Mouse (Mus musculus): Measurements from ENCODE around the gene Sugt1. TPM values are rescaled to one million over a fixed set of nuclear protein-coding genes. Genes with fewer than 3 reads are reported as not detected.

The Sugt1 gene
- total and polyA plus RNA-seq, 2 experiments from 2014 or later = 16.4 to 87.3 TPM

DNA sequence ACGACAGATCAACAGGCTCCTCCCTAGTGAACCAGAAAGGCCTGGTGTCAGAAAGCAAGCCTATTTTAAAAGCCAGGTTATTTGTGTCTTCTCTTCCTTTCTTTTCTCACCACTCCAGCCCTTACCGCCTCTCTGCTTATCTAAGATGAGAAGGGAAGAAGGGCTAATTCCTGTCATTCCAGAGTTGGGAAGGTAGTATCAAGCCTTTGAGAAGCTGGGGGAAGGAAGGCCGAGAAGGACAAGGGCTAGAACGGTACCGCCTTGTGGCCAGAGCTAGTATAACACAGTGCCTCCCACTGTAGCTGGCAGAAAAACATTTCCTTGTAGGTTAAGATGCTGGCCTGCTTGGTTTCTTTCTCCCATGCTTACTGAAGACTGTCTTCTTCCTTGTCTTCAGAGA is 24.7 kb upstream of the Sugt1 start:
- Histone ChIP-seq H3K4me1 (ENCODE audit: insufficient read depth, low read length) (no peaks in the 10 kb centered on the region), H3K4me3 (ENCODE audit: low read length) (no peak overlapping the region), H3K27me3 (ENCODE audit: insufficient read depth, low read length) (no peaks in the 10 kb centered on the region), H3K9me3 (ENCODE audit: low read length) (no peaks in the 10 kb centered on the region), H3K9ac (replicated peaks; ENCODE audit: low read length) (no peak overlapping the region), H3K4me2 (ENCODE audit: low read depth, low read length) (no peak overlapping the region), H3K27ac (no peak overlapping the region), H3K36me3 (ENCODE audit: insufficient read depth, low read length) (no peaks in the 10 kb centered on the region)
- 28% methylated on average over 5 of the region's 5 CpGs for WGBS
- DNase-seq (ENCODE audit: low spot score) (peak; percentile 59), ATAC-seq (no peak)
- peak; percentile 72 for TF ChIP-seq CTCF (IDR thresholded peaks at IDR 0.05; ENCODE audit: low read depth)

DNA sequence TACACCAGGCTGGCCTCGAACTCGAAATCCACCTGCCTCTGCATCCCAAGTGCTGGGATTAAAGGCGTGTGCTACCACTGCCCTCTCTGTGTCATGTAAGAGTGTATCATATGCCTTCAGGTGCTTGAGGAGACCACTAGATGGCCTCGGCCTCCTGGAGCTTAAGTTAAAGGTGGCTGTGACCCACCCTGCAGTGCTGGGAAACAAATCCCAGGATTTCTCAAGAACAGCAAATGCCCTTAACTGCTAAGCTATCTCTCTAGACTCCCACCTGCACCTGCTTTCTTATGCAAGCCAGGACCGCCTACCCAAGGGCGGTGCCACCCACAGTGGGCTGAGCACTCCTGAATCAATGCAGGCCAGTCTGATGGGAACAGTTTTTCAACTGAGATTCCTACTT is 22.7 kb upstream of the Sugt1 start:
- Histone ChIP-seq H3K9me3 (ENCODE audit: low read length) (no peaks in the 10 kb centered on the region), H3K4me1 (ENCODE audit: insufficient read depth, low read length) (no peaks in the 10 kb centered on the region), H3K9ac (replicated peaks; ENCODE audit: low read length) (no peak overlapping the region), H3K27me3 (ENCODE audit: insufficient read depth, low read length) (no peaks in the 10 kb centered on the region), H3K36me3 (ENCODE audit: insufficient read depth, low read length) (no peaks in the 10 kb centered on the region), H3K27ac (no peak overlapping the region), H3K4me2 (ENCODE audit: low read depth, low read length) (no peak overlapping the region), H3K4me3 (ENCODE audit: low read length) (no peak overlapping the region)
- 68% methylated on average over 6 of the region's 6 CpGs for WGBS
- DNase-seq (ENCODE audit: low spot score) (no peak), ATAC-seq (no peak)
- peak; percentile 17; the same call in 1 of the 2 replicates for TF ChIP-seq CTCF (IDR thresholded peaks at IDR 0.05; ENCODE audit: low read depth)

DNA sequence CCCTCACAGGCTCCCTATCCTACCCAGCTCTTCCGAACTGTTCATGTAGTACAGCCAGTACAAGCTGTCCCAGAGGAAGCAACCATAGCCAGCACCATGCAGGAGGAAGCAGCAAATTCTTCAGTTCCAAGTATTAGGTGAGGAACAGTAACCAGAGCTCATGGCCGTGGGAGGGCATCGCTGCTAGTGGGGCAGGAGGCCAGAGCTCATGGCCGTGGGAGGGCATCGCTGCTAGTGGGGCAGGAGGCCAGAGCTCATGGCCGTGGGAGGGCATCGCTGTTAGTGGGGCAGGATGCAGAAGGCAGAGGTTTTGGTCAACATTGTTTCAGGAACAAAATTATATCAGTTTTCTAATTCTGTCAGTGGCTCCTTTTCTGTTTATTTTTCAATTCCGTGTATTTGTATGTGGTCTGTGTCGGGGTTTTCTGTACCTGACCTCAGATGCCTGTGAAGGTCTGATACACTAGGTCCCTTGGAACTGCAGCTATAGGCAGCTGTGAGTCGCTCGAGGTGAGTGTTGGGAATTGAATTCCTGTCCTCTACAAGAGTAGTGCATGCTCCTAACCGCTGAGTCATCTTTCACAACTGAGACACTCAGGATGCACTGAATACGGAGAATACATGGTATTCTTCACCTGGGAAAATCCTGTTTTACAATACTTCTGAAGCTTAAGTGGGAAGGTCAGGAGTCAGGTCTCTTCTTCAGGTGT is 13.9 kb upstream of the Sugt1 start:
- Histone ChIP-seq H3K9me3 (ENCODE audit: low read length) (no peaks in the 10 kb centered on the region), H3K4me3 (ENCODE audit: low read length) (no peak overlapping the region), H3K27ac (no peak overlapping the region), H3K9ac (replicated peaks; ENCODE audit: low read length) (no peak overlapping the region), H3K4me1 (ENCODE audit: insufficient read depth, low read length) (no peaks in the 10 kb centered on the region), H3K36me3 (ENCODE audit: insufficient read depth, low read length) (no peaks in the 10 kb centered on the region; the same call in 1 of the 2 replicates), H3K4me2 (ENCODE audit: low read depth, low read length) (no peak overlapping the region), H3K27me3 (ENCODE audit: insufficient read depth, low read length) (no peaks in the 10 kb centered on the region)
- no peak for DNase-seq (ENCODE audit: low spot score)
- WGBS = 89% methylated on average over 13 of the region's 13 CpGs
- ATAC-seq = no peak
- no peak for TF ChIP-seq CTCF (IDR thresholded peaks at IDR 0.05; ENCODE audit: low read depth)

DNA sequence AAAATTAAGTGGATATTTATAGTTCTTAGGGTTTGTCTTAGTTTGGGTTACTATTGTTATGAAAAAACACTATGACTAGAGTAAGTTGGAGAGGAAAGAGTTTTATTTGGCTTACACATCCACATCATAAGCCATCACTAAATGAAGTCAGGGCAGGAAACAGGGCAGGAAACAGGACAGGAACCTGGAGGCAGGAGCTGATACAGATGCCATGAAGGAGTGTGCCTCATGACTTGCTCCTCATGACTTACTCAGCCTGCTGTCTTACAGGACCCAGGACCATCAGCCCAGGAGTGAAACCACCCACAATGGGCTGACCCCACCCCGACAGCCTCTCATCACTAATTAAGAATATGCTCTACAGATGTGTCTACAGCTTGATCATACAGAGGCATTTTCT is 13.1 kb upstream of the Sugt1 start:
- Histone ChIP-seq H3K36me3 (ENCODE audit: insufficient read depth, low read length) (no peaks in the 10 kb centered on the region; the same call in 1 of the 2 replicates), H3K4me1 (ENCODE audit: insufficient read depth, low read length) (no peaks in the 10 kb centered on the region), H3K9me3 (ENCODE audit: low read length) (no peaks in the 10 kb centered on the region), H3K4me2 (ENCODE audit: low read depth, low read length) (no peak overlapping the region), H3K4me3 (ENCODE audit: low read length) (no peak overlapping the region), H3K27ac (no peak overlapping the region), H3K9ac (replicated peaks; ENCODE audit: low read length) (no peak overlapping the region), H3K27me3 (ENCODE audit: insufficient read depth, low read length) (no peaks in the 10 kb centered on the region)
- ATAC-seq = no peak
- WGBS = 96% methylated on average over 1 of the region's 1 CpGs
- no peak for DNase-seq (ENCODE audit: low spot score)
- TF ChIP-seq CTCF (IDR thresholded peaks at IDR 0.05; ENCODE audit: low read depth) = no peak

DNA sequence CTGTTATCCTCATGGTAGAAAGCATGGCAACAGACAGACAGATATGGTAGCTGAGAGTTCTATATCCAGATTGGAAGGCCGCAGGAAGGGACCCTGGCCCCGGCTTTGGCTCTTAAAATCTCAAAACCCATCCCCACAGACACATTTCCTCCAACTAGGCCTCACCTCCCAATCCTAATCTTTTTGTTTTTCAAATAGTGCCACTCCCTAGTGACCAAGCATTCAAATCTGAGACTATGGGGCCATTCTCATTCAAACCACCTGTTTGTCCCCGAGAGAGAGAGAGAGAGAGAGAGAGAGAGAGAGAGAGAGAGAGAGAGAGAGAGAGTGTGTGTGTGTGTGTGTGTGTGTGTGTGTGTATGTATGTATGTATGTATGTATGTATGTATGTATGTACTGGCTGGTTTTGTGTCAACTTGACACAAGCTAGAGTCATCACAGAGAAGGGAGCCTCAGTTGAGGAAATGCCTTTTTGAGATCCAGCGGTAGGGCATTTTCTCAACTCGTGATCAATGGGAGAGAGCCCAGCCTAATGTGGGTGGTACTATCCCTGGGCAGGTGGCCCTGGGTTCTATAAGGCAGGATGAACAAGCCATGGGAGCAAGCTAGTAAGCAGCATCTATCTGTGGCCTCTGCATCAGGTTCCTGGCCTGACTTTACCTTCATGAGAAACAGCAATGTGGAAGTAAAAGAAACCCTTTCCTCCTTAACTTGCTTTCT is 3.8 kb upstream of the Sugt1 start:
- H3K27ac ChIP-seq = no peak overlapping the region
- no peaks in the 10 kb centered on the region for H3K27me3 ChIP-seq (ENCODE audit: insufficient read depth, low read length)
- ATAC-seq = no peak
- H3K4me1 ChIP-seq (ENCODE audit: insufficient read depth, low read length) = peaks cover 5% of the 10 kb centered on the region
- H3K4me2 ChIP-seq (ENCODE audit: low read depth, low read length) = no peak overlapping the region
- DNase-seq (ENCODE audit: low spot score) = no peak
- no peak overlapping the region for H3K9ac ChIP-seq (replicated peaks; ENCODE audit: low read length)
- no peaks in the 10 kb centered on the region for H3K36me3 ChIP-seq (ENCODE audit: insufficient read depth, low read length)
- WGBS = 76% methylated on average over 5 of the region's 5 CpGs
- TF ChIP-seq CTCF (IDR thresholded peaks at IDR 0.05; ENCODE audit: low read depth) = no peak
- no peak overlapping the region for H3K4me3 ChIP-seq (ENCODE audit: low read length)
- H3K9me3 ChIP-seq (ENCODE audit: low read length) = no peaks in the 10 kb centered on the region

DNA sequence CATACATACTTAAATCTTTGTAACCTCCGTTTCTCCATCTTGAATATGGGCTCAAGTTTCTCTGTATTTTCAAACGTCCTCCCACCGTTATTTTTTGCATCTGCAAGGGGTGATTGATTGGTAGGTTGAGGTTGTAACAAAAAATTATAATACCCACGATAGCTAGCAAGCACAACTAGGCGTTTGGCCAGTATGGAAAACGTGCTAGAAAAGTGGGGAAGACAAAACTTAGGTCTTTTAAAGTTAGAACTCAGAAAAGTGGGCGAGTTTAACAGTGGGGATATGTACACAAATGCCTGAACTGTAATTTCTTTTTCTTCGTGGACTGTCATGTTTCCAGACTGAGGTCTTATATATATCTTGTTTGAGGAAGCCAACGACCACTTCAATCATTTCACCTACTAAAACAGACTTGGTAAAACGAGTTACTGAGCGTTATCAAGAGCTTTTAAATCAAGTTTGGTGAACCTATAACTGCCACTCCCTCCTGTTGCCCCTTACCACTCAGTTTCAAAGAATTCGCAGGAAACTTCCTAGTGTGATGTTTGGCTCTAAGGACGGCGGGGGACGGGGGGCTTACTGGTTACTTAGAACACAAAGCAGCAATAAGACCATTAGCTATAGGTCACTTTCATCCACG is 872 bp upstream of the Sugt1 start:
- Histone ChIP-seq H3K4me2 (ENCODE audit: low read depth, low read length) (peak overlapping the region; percentile 86), H3K4me1 (ENCODE audit: insufficient read depth, low read length) (peaks cover 14% of the 10 kb centered on the region), H3K27ac (peak overlapping the region; percentile 99), H3K9me3 (ENCODE audit: low read length) (no peaks in the 10 kb centered on the region), H3K27me3 (ENCODE audit: insufficient read depth, low read length) (no peaks in the 10 kb centered on the region), H3K4me3 (ENCODE audit: low read length) (peak overlapping the region; percentile 73), H3K36me3 (ENCODE audit: insufficient read depth, low read length) (no peaks in the 10 kb centered on the region), H3K9ac (replicated peaks; ENCODE audit: low read length) (peak overlapping the region; percentile 69)
- ATAC-seq (no peak), DNase-seq (ENCODE audit: low spot score) (no peak)
- TF ChIP-seq CTCF (IDR thresholded peaks at IDR 0.05; ENCODE audit: low read depth) = no peak
- WGBS = 35% methylated on average over 16 of the region's 16 CpGs
